Mouse (Mus musculus) cerebellum, adult 2 months (tissue): Measurements from ENCODE around the gene Lmo7.

Source experiments
- CTCF ChIP-seq: fragments of 200-500 bp; IDR thresholded peaks from 2 replicates; pipeline ENCODE4 v1.5.1; 2011; ENCODE audit warnings: low read depth, mild to moderate bottlenecking, control low read depth, low read length, moderate library complexity, borderline replicate concordance; ENCODE audit not compliant: insufficient read depth
- POLR2A ChIP-seq: fragments of 200-500 bp; IDR thresholded peaks from 2 replicates; pipeline ENCODE4 v1.6.1; 2011; ENCODE audit warnings: low read length, control low read depth, borderline replicate concordance; ENCODE audit not compliant: insufficient read depth

DNA sequence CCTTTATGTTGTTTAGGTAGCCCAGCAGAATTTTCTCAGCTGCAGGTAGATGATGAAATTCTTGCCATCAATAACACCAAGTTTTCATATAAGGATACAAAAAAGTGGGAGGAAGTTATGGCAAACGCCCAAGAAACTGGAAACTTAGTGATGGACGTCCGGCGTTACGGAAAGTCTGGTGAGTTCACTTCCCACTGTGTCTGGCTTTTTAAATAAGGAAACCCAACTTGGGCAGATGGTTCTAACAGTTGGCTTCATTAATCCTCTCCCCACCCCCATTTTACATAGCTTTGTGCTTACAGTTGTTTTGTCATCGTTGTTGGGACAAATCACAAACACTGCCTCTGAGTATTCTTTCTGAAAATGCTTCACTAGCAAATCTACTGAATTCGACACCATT, 182.2 kb downstream of the Lmo7 start:
- TF ChIP-seq CTCF (no peak), POLR2A (no peak)
